Mouse (Mus musculus) neural tube, embryonic 15.5 days (tissue): ENCODE measurements around the gene Sdhc. TPM values are rescaled to one million over a fixed set of nuclear protein-coding genes. Genes with fewer than 3 reads are reported as not detected.
A peak's percentile ranks its signal among the peaks of the same experiment; 100 is the strongest.

ENCODE experiments used
- ATAC-seq: fragments of 200-750 bp; cut with Nextera tagmentation; 2 replicates; pipeline ENCODE4 v1.8.0; 2017; ENCODE audit warnings: mild to moderate bottlenecking, moderate TSS enrichment, moderate library complexity; ENCODE audit not compliant: low FRiP score
- H3K27ac ChIP-seq: fragments of 300-500 bp; sonication (generic); replicated peaks from 2 replicates; pipeline ENCODE4 v1.5.1; 2015; ENCODE audit warnings: mild to moderate bottlenecking, inconsistent platforms
- H3K27me3 ChIP-seq: fragments of 300-500 bp; sonication (generic); replicated peaks from 2 replicates; pipeline ENCODE4 v1.6.1; 2015; ENCODE audit warnings: inconsistent platforms
- H3K36me3 ChIP-seq: fragments of 300-500 bp; sonication (generic); 2 replicates; pipeline ENCODE4 v1.6.1; 2015; ENCODE audit warnings: inconsistent platforms
- H3K4me1 ChIP-seq: fragments of 300-500 bp; sonication (generic); 2 replicates; pipeline ENCODE4 v1.6.1; 2015; ENCODE audit warnings: inconsistent platforms
- H3K4me2 ChIP-seq: fragments of 300-500 bp; sonication (generic); 2 replicates; pipeline ENCODE4 v1.6.1; 2015; ENCODE audit warnings: inconsistent platforms, mild to moderate bottlenecking, moderate library complexity
- H3K4me3 ChIP-seq: fragments of 300-500 bp; sonication (generic); replicated peaks from 2 replicates; pipeline ENCODE4 v1.5.1; 2015; ENCODE audit warnings: mild to moderate bottlenecking, inconsistent platforms
- H3K9ac ChIP-seq: fragments of 300-500 bp; sonication (generic); replicated peaks from 2 replicates; pipeline ENCODE4 v1.6.1; 2015; ENCODE audit warnings: mild to moderate bottlenecking, inconsistent platforms
- H3K9me3 ChIP-seq: fragments of 300-500 bp; sonication (generic); replicated peaks from 2 replicates; pipeline ENCODE4 v1.6.1; 2016; ENCODE audit warnings: inconsistent platforms
- WGBS: fragments of 180-500 bp; shearing (Covaris S2); methylation state at CpG from one replicate; pipeline ENCODE4 v1.1.7; 2015; ENCODE audit warnings: mixed read lengths; 5-methylcytosine and 5-hydroxymethylcytosine counted together
- polyA plus RNA-seq: library from polyadenylated mRNA; unstranded; fragments of >200 nt; fragmentation: Nextera tagmentation; extraction: Ambion mirVana; gene quantifications from 2 replicates; pipeline ENCODE4 v1.2.1, GENCODE M21; 2015

The Sdhc gene
- polyA plus RNA-seq, 1 experiment from 2014 or later = 311 TPM

- Histone ChIP-seq H3K27me3 (no peaks in the 10 kb centered on the region), H3K4me1 (peaks cover 31% of the 10 kb centered on the region), H3K27ac (peak overlapping the region; percentile 85), H3K9ac (peak overlapping the region; percentile 52), H3K9me3 (no peaks in the 10 kb centered on the region), H3K4me3 (peak overlapping the region; percentile 56), H3K36me3 (no peaks in the 10 kb centered on the region), H3K4me2 (peak overlapping the region; percentile 89)
- WGBS = under 1% methylated on average over 38 of the region's 38 CpGs
- ATAC-seq = peak; percentile 94
These were observed 39.2 kb downstream of the Sdhc start for GRCm38 (mm10) chr1:171111020-171111780.

- peak overlapping the region; percentile 56 for H3K4me3 ChIP-seq
- no peaks in the 10 kb centered on the region for H3K27me3 ChIP-seq
- WGBS = 6% methylated on average over 15 of the region's 15 CpGs
- peak overlapping the region; percentile 85 for H3K27ac ChIP-seq
- H3K9ac ChIP-seq = peak overlapping the region; percentile 52
- H3K4me1 ChIP-seq = peaks cover 31% of the 10 kb centered on the region
- H3K36me3 ChIP-seq = no peaks in the 10 kb centered on the region
- peak overlapping the region; percentile 89 for H3K4me2 ChIP-seq
- no peaks in the 10 kb centered on the region for H3K9me3 ChIP-seq
- peak; percentile 60 for ATAC-seq
These were observed 39.8 kb downstream of the Sdhc start for GRCm38 (mm10) chr1:171110659-171111019.

GRCm38 (mm10) chr1:171109620-171110019, 40.8 kb downstream of the Sdhc start:
- H3K4me1 ChIP-seq = peaks cover 31% of the 10 kb centered on the region
- H3K9me3 ChIP-seq = no peaks in the 10 kb centered on the region
- H3K9ac ChIP-seq = no peak overlapping the region
- 38% methylated on average over 9 of the region's 9 CpGs for WGBS
- no peak overlapping the region for H3K4me3 ChIP-seq
- no peaks in the 10 kb centered on the region for H3K27me3 ChIP-seq
- no peak overlapping the region for H3K4me2 ChIP-seq
- H3K36me3 ChIP-seq = no peaks in the 10 kb centered on the region
- peak overlapping the region; percentile 85; the same call in 1 of the 2 replicates for H3K27ac ChIP-seq
- ATAC-seq = no peak

GRCm38 (mm10) chr1:171105226-171105625, 45.2 kb downstream of the Sdhc start:
- Histone ChIP-seq H3K9ac (no peak overlapping the region), H3K27me3 (no peaks in the 10 kb centered on the region), H3K4me3 (no peak overlapping the region), H3K4me2 (no peak overlapping the region), H3K4me1 (peaks cover 12% of the 10 kb centered on the region; the same call in 1 of the 2 replicates), H3K27ac (no peak overlapping the region), H3K9me3 (no peaks in the 10 kb centered on the region), H3K36me3 (no peaks in the 10 kb centered on the region)
- 65% methylated on average over 6 of the region's 6 CpGs for WGBS
- ATAC-seq = no peak

- H3K4me3 ChIP-seq = peak overlapping the region; percentile 55
- peaks cover 7% of the 10 kb centered on the region; the same call in 1 of the 2 replicates for H3K4me1 ChIP-seq
- H3K4me2 ChIP-seq = peak overlapping the region; percentile 62
- 0 out of 2 replicates have a peak overlapping the region, but pooled peaks have one; percentile 38 for H3K27ac ChIP-seq
- 11% methylated on average over 10 of the region's 10 CpGs for WGBS
- H3K27me3 ChIP-seq = no peaks in the 10 kb centered on the region
- no peak for ATAC-seq
- no peaks in the 10 kb centered on the region for H3K36me3 ChIP-seq
- peak overlapping the region; percentile 28; the same call in 1 of the 2 replicates for H3K9ac ChIP-seq
- H3K9me3 ChIP-seq = no peaks in the 10 kb centered on the region
These were observed 47.1 kb downstream of the Sdhc start for GRCm38 (mm10) chr1:171103179-171103840.

- Histone ChIP-seq H3K9ac (peak overlapping the region; percentile 64), H3K4me1 (peaks cover 7% of the 10 kb centered on the region; the same call in 1 of the 2 replicates), H3K4me3 (peak overlapping the region; percentile 55), H3K9me3 (no peaks in the 10 kb centered on the region), H3K4me2 (peak overlapping the region; percentile 62), H3K36me3 (no peaks in the 10 kb centered on the region), H3K27me3 (no peaks in the 10 kb centered on the region), H3K27ac (peak overlapping the region; percentile 87)
- under 1% methylated on average over 35 of the region's 35 CpGs for WGBS
- ATAC-seq = peak; percentile 92
These were observed 47.7 kb downstream of the Sdhc start for GRCm38 (mm10) chr1:171102547-171103177.

- peak overlapping the region; percentile 55 for H3K4me3 ChIP-seq
- peak; percentile 92 for ATAC-seq
- H3K4me1 ChIP-seq = peaks cover 7% of the 10 kb centered on the region; the same call in 1 of the 2 replicates
- no peaks in the 10 kb centered on the region for H3K27me3 ChIP-seq
- peak overlapping the region; percentile 64 for H3K9ac ChIP-seq
- H3K36me3 ChIP-seq = no peaks in the 10 kb centered on the region
- peak overlapping the region; percentile 87 for H3K27ac ChIP-seq
- H3K9me3 ChIP-seq = no peaks in the 10 kb centered on the region
- peak overlapping the region; percentile 62 for H3K4me2 ChIP-seq
- WGBS = under 1% methylated on average over 40 of the region's 40 CpGs
These were observed 48.5 kb downstream of the Sdhc start for GRCm38 (mm10) chr1:171101733-171102546.

- whole genome bisulfite sequencing = 55% methylated on average over 2 of the region's 2 CpGs
- H3K27ac ChIP-seq = no peak overlapping the region
- H3K4me1 ChIP-seq = peaks cover 7% of the 10 kb centered on the region; the same call in 1 of the 2 replicates
- H3K4me2 ChIP-seq = peak overlapping the region; percentile 62
- no peak overlapping the region for H3K9ac ChIP-seq
- no peak overlapping the region for H3K4me3 ChIP-seq
- no peak for ATAC-seq
- no peaks in the 10 kb centered on the region for H3K9me3 ChIP-seq
- 0 out of 2 replicates have a peak, but pooled peaks cover 3% of the 10 kb centered on the region for H3K27me3 ChIP-seq
- no peaks in the 10 kb centered on the region for H3K36me3 ChIP-seq
These were observed 49.4 kb downstream of the Sdhc start for GRCm38 (mm10) chr1:171101033-171101432.

- H3K9me3 ChIP-seq = no peaks in the 10 kb centered on the region
- ATAC-seq = no peak
- no peak overlapping the region for H3K4me3 ChIP-seq
- no peak overlapping the region for H3K9ac ChIP-seq
- H3K36me3 ChIP-seq = no peaks in the 10 kb centered on the region
- H3K27me3 ChIP-seq = peaks cover 6% of the 10 kb centered on the region
- no peak overlapping the region for H3K27ac ChIP-seq
- no peak overlapping the region for H3K4me2 ChIP-seq
- 64% methylated on average over 2 of the region's 2 CpGs for WGBS
- no peaks in the 10 kb centered on the region for H3K4me1 ChIP-seq
These were observed 52.8 kb downstream of the Sdhc start for GRCm38 (mm10) chr1:171097612-171098011.

- H3K9ac ChIP-seq = no peak overlapping the region
- H3K4me1 ChIP-seq = no peaks in the 10 kb centered on the region
- H3K36me3 ChIP-seq = no peaks in the 10 kb centered on the region
- no peak overlapping the region for H3K4me3 ChIP-seq
- H3K27me3 ChIP-seq = peaks cover 11% of the 10 kb centered on the region
- H3K4me2 ChIP-seq = no peak overlapping the region
- no peak overlapping the region for H3K27ac ChIP-seq
- no peak for ATAC-seq
- H3K9me3 ChIP-seq = no peaks in the 10 kb centered on the region
These were observed 53.3 kb downstream of the Sdhc start for GRCm38 (mm10) chr1:171097136-171097535.
